Mouse (Mus musculus) C2C12 (cell line): Measurements from ENCODE around the gene Scfd2.

Source experiments
- CTCF ChIP-seq: IDR thresholded peaks from one replicate; pipeline ENCODE4 v1.5.1; 2011; ENCODE audit not compliant: control insufficient read depth, insufficient read depth, insufficient read length
- MAX ChIP-seq: IDR thresholded peaks from one replicate; pipeline ENCODE4 v1.6.1; 2011; ENCODE audit warnings: mild to moderate bottlenecking, control low read depth
- MYOD1 ChIP-seq: IDR thresholded peaks from one replicate; pipeline ENCODE4 v1.6.1; 2011; ENCODE audit warnings: low read depth; ENCODE audit not compliant: control insufficient read depth, insufficient read length
- MYOG ChIP-seq: IDR thresholded peaks from one replicate; pipeline ENCODE4 v1.6.1; 2011; ENCODE audit not compliant: control insufficient read depth, insufficient read length; ENCODE audit errors: extremely low read depth
- USF1 ChIP-seq: IDR thresholded peaks from one replicate; pipeline ENCODE4 v1.6.1; 2011; ENCODE audit warnings: low read depth, mild to moderate bottlenecking, control low read depth, moderate library complexity

- TF ChIP-seq MAX (no peak), CTCF (no peak), USF1 (no peak), MYOG (no peak), MYOD1 (no peak)
Measured at GRCm38 (mm10) chr5:74175526-74176270, 355.9 kb downstream of the Scfd2 start.
